Mouse (Mus musculus): ENCODE results near the gene Scn2a. TPM values are rescaled to one million over a fixed set of nuclear protein-coding genes. Genes with fewer than 3 reads are reported as not detected.

Scn2a gene
- 0.26 and 0.39 TPM in 2 replicates for polyA plus RNA-seq (2012; rRNA removed)

GRCm38 (mm10) chr2:65620556-65621166 is at the start of gene Scn2a:
Gene Scn2a, plus strand, starts transcription at chr2:65620771.

Other genes starting within 250 kb of the Scn2a start
- 0.27 and 0.46 TPM in 2 replicates for gene Scn3a, start 53.1 kb upstream of the Scn2a start, polyA plus RNA-seq (2012; rRNA removed)
- gene Csrnp3, start 225.0 kb downstream of the Scn2a start, polyA plus RNA-seq (2012; rRNA removed), result 1.9 and 2.4 TPM in 2 replicates

Data from ovary, adult 2 months (tissue).